Mouse (Mus musculus) frontal cortex, adult 2 months (tissue): ENCODE results near the gene Hist1h2bb. TPM values are rescaled to one million over a fixed set of nuclear protein-coding genes. Genes with fewer than 3 reads are reported as not detected.
"Not testable (repeated sequence)": the region's sequence is repeated elsewhere in the genome, so short reads cannot be mapped to it uniquely, and the experiment has no call there.

Experiments
- DNase-seq, 2 experiments: peaks; one replicate each; pipeline ENCODE4 v3.0.0; 2022; ENCODE audit warnings: low spot score in 1 of 2; ENCODE audit errors: extremely low spot score in 1 of 2
- polyA plus RNA-seq: library from polyadenylated mRNA; depleted of rRNA; stranded (reverse); fragments of >200 nt; gene quantifications from 2 replicates; pipeline ENCODE4 v1.2.3, GENCODE M21; 2012; rRNA removed

The Hist1h2bb gene
- polyA plus RNA-seq = 0.74 and 1.3 TPM in 2 replicates

- DNase-seq = peak; percentile 91 to 92
Measured at GRCm38 (mm10) chr13:23746201-23747080, at the start of gene Hist1h2bb. TSS of gene Hist1h2bb (plus strand) at chr13:23746734.

- peak in 1 of 2 experiments; percentile 78 for DNase-seq
Measured at GRCm38 (mm10) chr13:23697491-23698299, 48.8 kb upstream of the Hist1h2bb start.

GRCm38 (mm10) chr13:23698300-23698693 is 48.2 kb upstream of the Hist1h2bb start, which contains the start of gene Hist1h4c:
TSS of gene Hist1h4c (minus strand) at chr13:23698454.
- DNase-seq = peak; percentile 98 to 100

GRCm38 (mm10) chr13:23698996-23699395 is 47.5 kb upstream of the Hist1h2bb start:
- DNase-seq = no peak

GRCm38 (mm10) chr13:23699767-23700166 is 46.8 kb upstream of the Hist1h2bb start:
- DNase-seq = no peak

- DNase-seq = peak; percentile 75 to 90
Measured at GRCm38 (mm10) chr13:23700786-23701520, 45.6 kb upstream of the Hist1h2bb start.

- no peak for DNase-seq
Measured at GRCm38 (mm10) chr13:23702220-23702619, 44.3 kb upstream of the Hist1h2bb start.

GRCm38 (mm10) chr13:23702801-23703200 is 43.7 kb upstream of the Hist1h2bb start:
- not testable (repeated sequence) for DNase-seq

GRCm38 (mm10) chr13:23705751-23706356 is 40.7 kb upstream of the Hist1h2bb start:
- no peak for DNase-seq

- DNase-seq = no peak
Measured at GRCm38 (mm10) chr13:23706771-23707170, 39.8 kb upstream of the Hist1h2bb start.

GRCm38 (mm10) chr13:23708041-23708440 is 38.5 kb upstream of the Hist1h2bb start:
- no peak for DNase-seq

GRCm38 (mm10) chr13:23708654-23709053 is 37.9 kb upstream of the Hist1h2bb start:
- no peak for DNase-seq

- no peak for DNase-seq
Measured at GRCm38 (mm10) chr13:23709714-23710373, 36.7 kb upstream of the Hist1h2bb start.

GRCm38 (mm10) chr13:23710374-23711089 is 36.0 kb upstream of the Hist1h2bb start, which contains the start of gene Hfe:
TSS of gene Hfe (minus strand) at chr13:23710854.
- DNase-seq = peak in 1 of 2 experiments; percentile 27

GRCm38 (mm10) chr13:23716261-23717042 is 30.1 kb upstream of the Hist1h2bb start:
- no peak for DNase-seq

- no peak for DNase-seq
Measured at GRCm38 (mm10) chr13:23717176-23717575, 29.4 kb upstream of the Hist1h2bb start.

GRCm38 (mm10) chr13:23717593-23718245 is 28.8 kb upstream of the Hist1h2bb start:
- DNase-seq = not testable (repeated sequence)

GRCm38 (mm10) chr13:23724239-23724638 is 22.3 kb upstream of the Hist1h2bb start:
- DNase-seq = no peak
